Mouse (Mus musculus) embryonic facial prominence, embryonic 11.5 days (tissue): ENCODE data around the gene Rln3. TPM values are rescaled to one million over a fixed set of nuclear protein-coding genes. Genes with fewer than 3 reads are reported as not detected.

Source experiments
- ATAC-seq: fragments of 200-750 bp; cut with Nextera tagmentation; replicated peaks from 2 replicates; pipeline ENCODE4 v1.8.0; 2017; ENCODE audit warnings: low read depth; ENCODE audit not compliant: insufficient number of reproducible peaks, low FRiP score, low TSS enrichment
- DNase-seq: peaks from one replicate; pipeline ENCODE4 v3.0.0-alpha.2; 2015; ENCODE audit warnings: low spot score
- H3K27ac ChIP-seq: fragments of 300-500 bp; sonication (generic); replicated peaks from 2 replicates; pipeline ENCODE4 v1.5.1; 2014; ENCODE audit warnings: mild to moderate bottlenecking, low read depth, low read length, control low read depth
- H3K27me3 ChIP-seq: fragments of 300-500 bp; sonication (generic); 2 replicates; pipeline ENCODE4 v1.6.1; 2014; ENCODE audit warnings: mild to moderate bottlenecking, low read length, moderate library complexity, mixed read lengths; ENCODE audit not compliant: control insufficient read depth, insufficient read depth
- H3K36me3 ChIP-seq: fragments of 300-500 bp; sonication (generic); replicated peaks from 2 replicates; pipeline ENCODE4 v1.6.1; 2014; ENCODE audit warnings: low read depth, mild to moderate bottlenecking, low read length, moderate library complexity, mixed read lengths; ENCODE audit not compliant: control insufficient read depth, insufficient read depth
- H3K4me1 ChIP-seq: fragments of 300-500 bp; sonication (generic); 2 replicates; pipeline ENCODE4 v1.6.1; 2014; ENCODE audit warnings: low read length, mixed read lengths; ENCODE audit not compliant: control insufficient read depth, insufficient read depth
- H3K4me2 ChIP-seq: fragments of 300-500 bp; sonication (generic); 2 replicates; pipeline ENCODE4 v1.6.1; 2014; ENCODE audit warnings: low read depth, mild to moderate bottlenecking, control low read depth, low read length, moderate library complexity
- H3K4me3 ChIP-seq: fragments of 300-500 bp; sonication (generic); 2 replicates; pipeline ENCODE4 v1.5.1; 2014; ENCODE audit warnings: low read depth, low read length, control low read depth
- H3K9ac ChIP-seq: fragments of 300-500 bp; sonication (generic); replicated peaks from 2 replicates; pipeline ENCODE4 v1.6.1; 2014; ENCODE audit warnings: mild to moderate bottlenecking, control low read depth, low read length
- H3K9me3 ChIP-seq: fragments of 300-500 bp; sonication (generic); replicated peaks from 2 replicates; pipeline ENCODE4 v1.6.1; 2016; ENCODE audit warnings: mild to moderate bottlenecking, low read length, inconsistent platforms, mixed read lengths; ENCODE audit not compliant: control insufficient read depth
- WGBS: fragments of 180-500 bp; shearing (Covaris S2); extraction: QIAGEN DNeasy Blood & Tissue Kit; methylation state at CpG from one replicate; pipeline ENCODE4 v1.1.7; 2014; 5-methylcytosine and 5-hydroxymethylcytosine counted together
- polyA plus RNA-seq: library from polyadenylated mRNA; unstranded; fragments of >200 nt; fragmentation: Nextera tagmentation; extraction: Ambion mirVana; gene quantifications from 2 replicates; pipeline ENCODE4 v1.2.1, GENCODE M21; 2014

The Rln3 gene
- polyA plus RNA-seq, 1 experiment from 2014 or later: not detected

- DNase-seq (peak; percentile 85), ATAC-seq (peak; percentile 76)
- no peaks in the 10 kb centered on the region for H3K36me3 ChIP-seq
- peak overlapping the region; percentile 93 for H3K4me2 ChIP-seq
- H3K27me3 ChIP-seq: peaks cover 14% of the 10 kb centered on the region
- no peaks in the 10 kb centered on the region; the same call in 1 of the 2 replicates for H3K4me1 ChIP-seq
- H3K4me3 ChIP-seq: peak overlapping the region; percentile 45
- no peak overlapping the region for H3K27ac ChIP-seq
- WGBS: under 1% methylated on average over 41 of the region's 41 CpGs
- H3K9ac ChIP-seq: peak overlapping the region; percentile 58
- no peaks in the 10 kb centered on the region for H3K9me3 ChIP-seq
Observed at GRCm38 (mm10) chr8:84025863-84026262, 18.9 kb downstream of the Rln3 start.

GRCm38 (mm10) chr8:84024171-84024570, 20.6 kb downstream of the Rln3 start:
- 12% methylated on average over 10 of the region's 10 CpGs for whole genome bisulfite sequencing
- Histone ChIP-seq H3K27me3 (peaks cover 14% of the 10 kb centered on the region), H3K9me3 (no peaks in the 10 kb centered on the region), H3K27ac (no peak overlapping the region), H3K4me1 (no peaks in the 10 kb centered on the region; the same call in 1 of the 2 replicates), H3K4me3 (no peak overlapping the region), H3K4me2 (no peak overlapping the region), H3K9ac (no peak overlapping the region), H3K36me3 (no peaks in the 10 kb centered on the region)
- no peak for ATAC-seq
- peak; percentile 65 for DNase-seq

- H3K4me1 ChIP-seq: no peaks in the 10 kb centered on the region; the same call in 1 of the 2 replicates
- no peak for ATAC-seq
- H3K27ac ChIP-seq: no peak overlapping the region
- H3K9ac ChIP-seq: no peak overlapping the region
- 57% methylated on average over 1 of the region's 1 CpGs for WGBS
- H3K9me3 ChIP-seq: no peaks in the 10 kb centered on the region
- peaks cover 14% of the 10 kb centered on the region for H3K27me3 ChIP-seq
- no peaks in the 10 kb centered on the region for H3K36me3 ChIP-seq
- no peak overlapping the region for H3K4me2 ChIP-seq
- DNase-seq: no peak
- no peak overlapping the region for H3K4me3 ChIP-seq
Observed at GRCm38 (mm10) chr8:84023631-84024030, 21.2 kb downstream of the Rln3 start.

GRCm38 (mm10) chr8:84023085-84023484, 21.7 kb downstream of the Rln3 start:
- ATAC-seq (no peak), DNase-seq (no peak)
- Histone ChIP-seq H3K4me3 (no peak overlapping the region), H3K9ac (no peak overlapping the region), H3K27me3 (peaks cover 14% of the 10 kb centered on the region), H3K4me2 (no peak overlapping the region), H3K36me3 (no peaks in the 10 kb centered on the region), H3K9me3 (no peaks in the 10 kb centered on the region), H3K27ac (no peak overlapping the region), H3K4me1 (no peaks in the 10 kb centered on the region; the same call in 1 of the 2 replicates)
- 29% methylated on average over 5 of the region's 5 CpGs for WGBS

- DNase-seq (no peak), ATAC-seq (no peak)
- H3K27me3 ChIP-seq: peaks cover 8% of the 10 kb centered on the region; the same call in 1 of the 2 replicates
- H3K4me3 ChIP-seq: no peak overlapping the region
- H3K4me2 ChIP-seq: peak overlapping the region; percentile 5; the same call in 1 of the 2 replicates
- no peak overlapping the region for H3K27ac ChIP-seq
- H3K4me1 ChIP-seq: no peaks in the 10 kb centered on the region; the same call in 1 of the 2 replicates
- H3K9me3 ChIP-seq: no peaks in the 10 kb centered on the region
- no peaks in the 10 kb centered on the region for H3K36me3 ChIP-seq
- WGBS: 46% methylated on average over 12 of the region's 12 CpGs
- H3K9ac ChIP-seq: no peak overlapping the region
Observed at GRCm38 (mm10) chr8:84021569-84021968, 23.2 kb downstream of the Rln3 start.

GRCm38 (mm10) chr8:84021096-84021495, 23.7 kb downstream of the Rln3 start, which contains the start of gene Palm3:
Gene Palm3 (plus strand): TSS chr8:84021471.
- peaks cover 4% of the 10 kb centered on the region; the same call in 1 of the 2 replicates for H3K27me3 ChIP-seq
- DNase-seq (no peak), ATAC-seq (no peak)
- H3K4me3 ChIP-seq: no peak within 1 kb of the TSS
- no peak within 1 kb of the TSS for H3K9ac ChIP-seq
- H3K36me3 ChIP-seq: no peaks in the 10 kb centered on the region
- H3K9me3 ChIP-seq: no peaks in the 10 kb centered on the region
- 8% methylated on average over 18 of the region's 18 CpGs for WGBS
- no peak within 1 kb of the TSS for H3K27ac ChIP-seq
- peak within 1 kb of the TSS; percentile 5; the same call in 1 of the 2 replicates for H3K4me2 ChIP-seq
- H3K4me1 ChIP-seq: no peaks in the 10 kb centered on the region; the same call in 1 of the 2 replicates

GRCm38 (mm10) chr8:84019738-84020137, 25.1 kb downstream of the Rln3 start:
- 0 out of 2 replicates have a peak, but pooled peaks cover 3% of the 10 kb centered on the region for H3K27me3 ChIP-seq
- WGBS: 80% methylated on average over 9 of the region's 9 CpGs
- DNase-seq: no peak
- no peaks in the 10 kb centered on the region; the same call in 1 of the 2 replicates for H3K4me1 ChIP-seq
- H3K9ac ChIP-seq: no peak overlapping the region
- H3K27ac ChIP-seq: no peak overlapping the region
- no peak overlapping the region for H3K4me2 ChIP-seq
- no peak overlapping the region for H3K4me3 ChIP-seq
- no peak for ATAC-seq
- no peaks in the 10 kb centered on the region for H3K9me3 ChIP-seq
- no peaks in the 10 kb centered on the region for H3K36me3 ChIP-seq

- no peaks in the 10 kb centered on the region for H3K9me3 ChIP-seq
- ATAC-seq: no peak
- H3K27me3 ChIP-seq: peaks cover 22% of the 10 kb centered on the region
- H3K4me2 ChIP-seq: no peak overlapping the region
- H3K4me1 ChIP-seq: peaks cover 3% of the 10 kb centered on the region
- no peaks in the 10 kb centered on the region for H3K36me3 ChIP-seq
- no peak for DNase-seq
- 94% methylated on average over 5 of the region's 5 CpGs for WGBS
- no peak overlapping the region for H3K27ac ChIP-seq
- H3K4me3 ChIP-seq: no peak overlapping the region
- no peak overlapping the region for H3K9ac ChIP-seq
Observed at GRCm38 (mm10) chr8:84015833-84016232, 29.0 kb downstream of the Rln3 start.
